Mouse (Mus musculus) forebrain, postnatal 0 days (tissue): ENCODE measurements around the gene Plin5. TPM values are rescaled to one million over a fixed set of nuclear protein-coding genes. Genes with fewer than 3 reads are reported as not detected.

Experiments used
- ATAC-seq: fragments of 200-750 bp; cut with Nextera tagmentation; 2 replicates; pipeline ENCODE4 v1.8.0; 2017; ENCODE audit warnings: mild to moderate bottlenecking, moderate library complexity
- DNase-seq: peaks from one replicate; pipeline ENCODE4 v3.0.0-alpha.2; 2015
- H3K27ac ChIP-seq: fragments of 300-500 bp; sonication (generic); 2 replicates; pipeline ENCODE4 v1.5.1; 2014; ENCODE audit warnings: low read depth, mild to moderate bottlenecking, antibody characterized with exemption, low read length, moderate library complexity, mixed read lengths
- H3K27me3 ChIP-seq: fragments of 300-500 bp; sonication (generic); 2 replicates; pipeline ENCODE4 v1.6.1; 2014; ENCODE audit warnings: mild to moderate bottlenecking, low read length, mixed read lengths; ENCODE audit not compliant: insufficient read depth
- H3K36me3 ChIP-seq: fragments of 300-500 bp; sonication (generic); 2 replicates; pipeline ENCODE4 v1.6.1; 2014; ENCODE audit warnings: mild to moderate bottlenecking, moderate library complexity; ENCODE audit not compliant: insufficient read depth
- H3K4me1 ChIP-seq: fragments of 300-500 bp; sonication (generic); 2 replicates; pipeline ENCODE4 v1.6.1; 2014; ENCODE audit warnings: antibody characterized with exemption; ENCODE audit not compliant: insufficient read depth
- H3K4me2 ChIP-seq: fragments of 300-500 bp; sonication (generic); 2 replicates; pipeline ENCODE4 v1.6.1; 2014; ENCODE audit warnings: low read depth, mild to moderate bottlenecking, moderate library complexity
- H3K4me3 ChIP-seq: fragments of 300-500 bp; sonication (generic); 2 replicates; pipeline ENCODE4 v1.5.1; 2014; ENCODE audit warnings: low read depth, low read length, mixed read lengths
- H3K9ac ChIP-seq: fragments of 300-500 bp; sonication (generic); 2 replicates; pipeline ENCODE4 v1.6.1; 2014; ENCODE audit warnings: mild to moderate bottlenecking
- H3K9me3 ChIP-seq: fragments of 300-500 bp; sonication (generic); 2 replicates; pipeline ENCODE4 v1.6.1; 2016; ENCODE audit warnings: low read length
- CTCF ChIP-seq: sonication (generic); IDR thresholded peaks from 2 replicates; pipeline ENCODE4 v1.5.1; 2016; ENCODE audit warnings: antibody characterized with exemption, control low read depth, low read depth
- WGBS: fragments of 180-500 bp; shearing (Covaris S2); extraction: QIAGEN DNeasy Blood & Tissue Kit; methylation state at CpG from one replicate; pipeline ENCODE4 v1.1.7; 2014; 5-methylcytosine and 5-hydroxymethylcytosine counted together
- polyA plus RNA-seq: library from polyadenylated mRNA; unstranded; fragments of >200 nt; fragmentation: Nextera tagmentation; extraction: Ambion mirVana; gene quantifications from 2 replicates; pipeline ENCODE4 v1.2.1, GENCODE M21; 2015
- total RNA-seq: library from RNA; depleted of rRNA; stranded (reverse); fragments of >200 nt; gene quantifications from 2 replicates; pipeline ENCODE4 v1.2.3, GENCODE M21; 2014

The Plin5 gene
- total and polyA plus RNA-seq, 2 experiments from 2014 or later, result 2.7 to 3.9 TPM

DNA sequence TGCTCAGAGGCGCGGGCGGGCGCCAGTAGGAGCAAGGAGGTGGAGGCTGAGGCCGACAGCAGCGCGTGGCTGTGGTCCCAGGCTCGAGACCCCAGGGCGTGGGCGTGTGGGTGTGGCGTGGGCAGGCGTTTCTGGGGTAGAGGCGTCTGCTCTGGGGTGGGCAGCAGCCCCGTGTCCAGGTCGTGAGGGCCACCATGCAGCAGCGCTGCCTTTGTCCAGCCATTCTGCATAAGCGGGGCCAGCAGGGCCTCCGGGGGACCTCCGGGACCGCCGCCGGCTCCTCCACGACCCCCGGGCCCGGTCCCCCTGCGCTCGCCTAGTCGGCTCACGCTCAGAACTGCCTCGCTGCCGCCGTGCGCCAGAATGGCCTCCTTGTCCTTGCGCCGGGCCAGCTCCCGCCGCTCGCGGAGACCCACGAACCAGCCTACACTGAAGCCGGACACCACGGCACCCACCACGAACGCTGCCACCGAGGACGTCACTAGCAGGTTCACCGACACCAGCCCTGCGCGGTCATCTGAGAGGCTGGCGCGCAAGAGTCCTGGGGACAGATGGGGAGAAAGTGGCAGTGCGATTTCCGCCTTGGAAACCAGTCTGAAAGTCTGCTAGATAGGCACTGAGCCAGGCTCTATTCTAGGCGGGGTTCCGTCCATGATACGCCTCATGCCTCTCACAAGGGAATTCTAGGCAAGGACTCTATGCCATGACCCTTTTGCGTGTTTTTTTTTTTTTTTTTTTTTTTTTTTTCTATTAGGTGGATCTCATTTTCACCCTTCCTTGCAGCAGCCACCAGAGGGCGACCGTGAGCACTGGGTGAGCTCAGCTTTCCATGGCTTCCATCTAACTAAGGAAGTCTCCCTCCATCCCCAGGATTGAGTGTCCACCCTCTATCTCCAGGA, 7.2 kb upstream of the Plin5 start:
- TF ChIP-seq CTCF, result peak; percentile 76
- Histone ChIP-seq H3K9ac (no peak overlapping the region), H3K27me3 (peaks cover 24% of the 10 kb centered on the region), H3K27ac (no peak overlapping the region), H3K4me1 (no peaks in the 10 kb centered on the region), H3K9me3 (peaks cover 12% of the 10 kb centered on the region; the same call in 1 of the 2 replicates), H3K4me3 (no peak overlapping the region), H3K36me3 (peaks cover 62% of the 10 kb centered on the region), H3K4me2 (peak overlapping the region; percentile 39)
- DNase-seq (peak; percentile 59), ATAC-seq (peak; percentile 14; the same call in 1 of the 2 replicates)
- 15% methylated on average over 59 of the region's 59 CpGs for WGBS

DNA sequence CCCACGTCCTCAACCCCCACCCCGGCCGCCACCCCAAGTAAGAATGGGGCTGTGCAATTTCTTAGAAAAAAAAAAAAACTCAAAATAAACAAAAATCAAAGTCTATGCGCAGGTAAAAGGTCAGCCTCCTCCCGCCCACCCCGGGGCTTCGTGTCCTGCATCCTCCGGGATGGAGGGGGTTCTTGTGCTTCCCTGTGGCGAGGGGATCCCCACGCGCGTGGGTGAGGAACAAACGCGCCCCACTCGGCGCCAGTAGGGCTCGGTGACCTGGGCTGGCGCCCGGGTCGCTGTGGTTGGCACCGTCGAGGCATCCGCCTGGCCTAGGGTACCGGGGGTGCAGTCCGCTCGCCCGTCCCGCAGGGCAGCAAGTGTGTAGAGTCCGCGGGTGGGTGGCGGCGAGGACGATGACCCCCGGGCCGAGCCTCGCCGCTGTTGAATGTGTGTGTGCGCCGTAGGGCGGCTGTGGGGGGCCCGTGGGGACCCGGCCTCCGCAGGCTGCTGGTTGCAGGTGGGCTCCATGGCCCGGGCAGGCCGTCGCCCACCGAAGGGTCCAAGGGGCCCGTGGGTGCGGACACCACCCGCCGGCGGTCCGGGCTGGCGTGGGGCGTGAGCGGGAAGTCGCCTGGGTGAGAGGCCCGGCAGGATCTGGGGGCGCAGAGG, 6.4 kb upstream of the Plin5 start:
- no peak overlapping the region for H3K27ac ChIP-seq
- no peak overlapping the region for H3K4me3 ChIP-seq
- DNase-seq, result no peak
- peak overlapping the region; percentile 39; the same call in 1 of the 2 replicates for H3K4me2 ChIP-seq
- TF ChIP-seq CTCF, result no peak
- ATAC-seq, result no peak
- H3K27me3 ChIP-seq, result peaks cover 27% of the 10 kb centered on the region
- H3K9ac ChIP-seq, result no peak overlapping the region
- H3K4me1 ChIP-seq, result no peaks in the 10 kb centered on the region
- H3K36me3 ChIP-seq, result peaks cover 54% of the 10 kb centered on the region
- 60% methylated on average over 58 of the region's 59 CpGs for WGBS
- peaks cover 12% of the 10 kb centered on the region; the same call in 1 of the 2 replicates for H3K9me3 ChIP-seq

DNA sequence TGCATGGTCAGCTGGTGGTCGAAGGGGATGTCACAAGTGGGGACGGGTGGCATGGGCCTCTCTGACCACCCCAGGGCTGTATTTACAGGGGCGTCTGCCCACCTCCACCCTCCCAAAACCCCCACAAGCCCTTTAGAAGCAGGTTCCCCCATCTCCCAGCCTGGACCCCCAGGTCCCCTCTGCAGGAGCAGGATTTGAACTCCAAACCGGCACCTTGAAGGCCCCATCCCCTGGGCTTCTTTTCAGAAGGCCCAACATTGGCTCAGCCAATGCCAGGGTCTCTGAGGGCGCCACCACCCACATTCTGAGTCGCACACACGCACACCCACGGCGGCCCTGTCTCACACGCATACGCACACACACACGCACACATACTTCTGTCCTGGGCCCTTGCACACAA, 5.8 kb upstream of the Plin5 start:
- Histone ChIP-seq H3K27me3 (peaks cover 33% of the 10 kb centered on the region), H3K36me3 (peaks cover 49% of the 10 kb centered on the region), H3K4me2 (no peak overlapping the region), H3K4me1 (no peaks in the 10 kb centered on the region), H3K4me3 (no peak overlapping the region), H3K27ac (no peak overlapping the region), H3K9me3 (peaks cover 12% of the 10 kb centered on the region; the same call in 1 of the 2 replicates), H3K9ac (no peak overlapping the region)
- WGBS, result 90% methylated on average over 12 of the region's 12 CpGs
- ATAC-seq (no peak), DNase-seq (no peak)
- no peak for TF ChIP-seq CTCF

DNA sequence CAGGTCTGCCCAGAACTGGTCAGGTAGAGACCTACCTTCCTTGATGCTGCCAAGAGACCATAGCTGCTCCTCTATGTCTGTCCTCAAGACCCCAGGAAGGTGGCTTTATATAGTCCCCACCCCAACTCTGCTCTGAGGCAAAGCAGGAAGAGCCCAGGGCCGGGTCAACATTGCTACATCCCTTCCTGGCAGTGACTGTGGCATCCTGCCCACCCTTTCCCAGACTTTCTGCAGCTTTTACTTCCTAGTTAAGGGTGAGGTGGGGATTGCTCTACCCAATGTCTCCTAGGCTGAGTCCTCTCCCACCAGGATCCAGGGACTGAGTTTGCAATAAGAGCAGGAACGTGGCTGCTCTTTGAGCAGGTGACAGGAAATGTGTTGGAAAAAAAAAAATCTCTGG, 4.4 kb upstream of the Plin5 start, which contains the start of gene Lrg1:
Gene Lrg1, minus strand, starts transcription at position 176 of the 400 bp plus-strand sequence.
- Histone ChIP-seq H3K9me3 (peaks cover 12% of the 10 kb centered on the region; the same call in 1 of the 2 replicates), H3K4me2 (no peak within 1 kb of the TSS), H3K9ac (no peak within 1 kb of the TSS), H3K4me1 (no peaks in the 10 kb centered on the region), H3K27ac (no peak within 1 kb of the TSS), H3K4me3 (no peak within 1 kb of the TSS), H3K27me3 (peaks cover 33% of the 10 kb centered on the region), H3K36me3 (peaks cover 36% of the 10 kb centered on the region)
- ATAC-seq, result no peak
- no peak for TF ChIP-seq CTCF
- no peak for DNase-seq
- 57% methylated on average over 2 of the region's 2 CpGs for WGBS

DNA sequence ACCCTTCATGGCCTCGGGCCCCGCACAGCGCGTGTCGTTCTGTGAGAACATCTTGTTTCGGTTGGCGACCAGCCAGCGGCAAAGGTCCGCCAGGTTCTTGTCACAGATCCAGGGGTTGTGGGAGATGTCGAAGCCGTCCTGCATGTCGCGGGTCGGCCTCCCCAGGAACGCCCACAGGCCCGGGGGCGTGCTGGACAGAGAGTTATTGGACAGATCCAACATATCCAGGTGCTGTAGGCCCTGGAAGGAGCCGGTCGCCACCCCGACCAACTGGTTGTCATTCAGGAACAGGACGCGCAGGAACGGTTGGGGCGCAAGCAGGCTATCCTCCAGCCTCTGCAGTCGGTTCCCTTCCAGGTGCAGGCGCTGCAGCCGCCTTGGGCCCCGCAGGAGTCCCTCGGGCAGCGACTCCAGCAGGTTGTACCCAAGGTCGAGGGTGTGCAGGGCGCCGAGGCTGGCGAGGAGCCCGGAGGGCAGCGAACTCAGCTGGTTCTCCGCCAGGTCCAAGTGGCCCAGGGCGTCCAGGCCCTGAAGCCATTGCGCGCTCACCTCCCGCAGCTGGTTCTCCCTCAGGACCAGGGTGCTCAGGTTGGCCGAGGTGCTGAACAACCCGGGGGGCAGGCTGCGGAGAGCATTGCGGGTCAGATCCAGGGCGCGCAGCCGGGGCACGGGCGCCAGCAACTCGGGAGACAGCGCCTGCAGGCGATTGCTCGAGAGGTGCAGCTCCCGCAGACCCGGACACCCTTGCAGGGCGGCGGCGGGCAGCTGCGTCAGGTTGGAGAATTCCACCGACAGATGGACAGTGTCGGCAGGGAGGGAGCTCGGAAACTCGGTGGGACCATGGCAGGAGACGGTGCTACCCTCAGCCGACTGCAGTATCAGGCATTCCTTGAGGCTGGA, 2.8 kb upstream of the Plin5 start:
- WGBS, result 7% methylated on average over 66 of the region's 66 CpGs
- ATAC-seq (no peak), DNase-seq (no peak)
- H3K4me3 ChIP-seq, result no peak overlapping the region
- peaks cover 12% of the 10 kb centered on the region; the same call in 1 of the 2 replicates for H3K9me3 ChIP-seq
- H3K9ac ChIP-seq, result no peak overlapping the region
- H3K27ac ChIP-seq, result no peak overlapping the region
- H3K4me2 ChIP-seq, result no peak overlapping the region
- no peaks in the 10 kb centered on the region for H3K4me1 ChIP-seq
- peaks cover 22% of the 10 kb centered on the region for H3K36me3 ChIP-seq
- peaks cover 33% of the 10 kb centered on the region for H3K27me3 ChIP-seq
- no peak for TF ChIP-seq CTCF

DNA sequence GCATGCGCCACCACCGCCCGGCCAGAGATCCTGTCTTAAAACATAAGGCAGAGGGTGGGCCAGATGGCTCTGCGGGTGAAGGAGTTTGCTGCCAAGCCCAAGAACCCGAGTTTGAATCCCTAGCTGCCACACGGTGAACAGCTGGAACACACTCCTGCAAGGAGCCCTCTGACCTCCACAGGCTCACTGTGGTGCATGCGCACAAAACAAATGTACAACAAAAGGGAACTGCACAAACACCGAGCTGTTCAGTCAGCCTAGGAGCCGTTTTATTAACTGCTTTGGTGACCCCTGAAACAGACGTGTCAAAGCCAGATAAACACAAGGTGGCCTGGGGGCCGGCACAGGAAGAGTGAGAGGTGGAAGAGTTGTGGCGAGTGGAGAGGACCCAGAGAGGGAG, 2.0 kb upstream of the Plin5 start:
- Histone ChIP-seq H3K4me3 (no peak overlapping the region), H3K9ac (no peak overlapping the region), H3K27me3 (peaks cover 33% of the 10 kb centered on the region), H3K4me2 (no peak overlapping the region), H3K27ac (no peak overlapping the region), H3K36me3 (peaks cover 16% of the 10 kb centered on the region), H3K9me3 (peaks cover 12% of the 10 kb centered on the region; the same call in 1 of the 2 replicates), H3K4me1 (no peaks in the 10 kb centered on the region)
- no peak for DNase-seq
- WGBS, result 50% methylated on average over 12 of the region's 12 CpGs
- ATAC-seq, result no peak
- no peak for TF ChIP-seq CTCF
